Mouse (Mus musculus) heart, embryonic 15.5 days (tissue): ENCODE data around the gene Slc9c1. TPM values are rescaled to one million over a fixed set of nuclear protein-coding genes. Genes with fewer than 3 reads are reported as not detected.

Experiments
- ATAC-seq: fragments of 200-750 bp; cut with Nextera tagmentation; replicated peaks from 2 replicates; pipeline ENCODE4 v1.8.0; 2017; ENCODE audit warnings: low read depth, moderate TSS enrichment; ENCODE audit not compliant: insufficient number of reproducible peaks, insufficient read depth, low FRiP score
- H3K27ac ChIP-seq: fragments of 300-500 bp; sonication (generic); 2 replicates; pipeline ENCODE4 v1.5.1; 2015; ENCODE audit warnings: mild to moderate bottlenecking, inconsistent platforms
- H3K27me3 ChIP-seq: fragments of 300-500 bp; sonication (generic); 2 replicates; pipeline ENCODE4 v1.6.1; 2015; ENCODE audit warnings: inconsistent platforms
- H3K36me3 ChIP-seq: fragments of 300-500 bp; sonication (generic); 2 replicates; pipeline ENCODE4 v1.6.1; 2015; ENCODE audit warnings: mild to moderate bottlenecking, inconsistent platforms
- H3K4me1 ChIP-seq: fragments of 300-500 bp; sonication (generic); replicated peaks from 2 replicates; pipeline ENCODE4 v1.6.1; 2015; ENCODE audit warnings: inconsistent platforms
- H3K4me2 ChIP-seq: fragments of 300-500 bp; sonication (generic); 2 replicates; pipeline ENCODE4 v1.6.1; 2015; ENCODE audit warnings: inconsistent platforms, mild to moderate bottlenecking, moderate library complexity
- H3K4me3 ChIP-seq: fragments of 300-500 bp; sonication (generic); 2 replicates; pipeline ENCODE4 v1.5.1; 2015; ENCODE audit warnings: mild to moderate bottlenecking, inconsistent platforms
- H3K9ac ChIP-seq: fragments of 300-500 bp; sonication (generic); 2 replicates; pipeline ENCODE4 v1.6.1; 2015; ENCODE audit warnings: mild to moderate bottlenecking, inconsistent platforms
- H3K9me3 ChIP-seq: fragments of 300-500 bp; sonication (generic); replicated peaks from 2 replicates; pipeline ENCODE4 v1.6.1; 2016; ENCODE audit warnings: inconsistent platforms
- WGBS: fragments of 180-500 bp; shearing (Covaris S2); methylation state at CpG from one replicate; pipeline ENCODE4 v1.1.7; 2015; ENCODE audit warnings: mixed read lengths; 5-methylcytosine and 5-hydroxymethylcytosine counted together
- polyA plus RNA-seq: library from polyadenylated mRNA; unstranded; fragments of >200 nt; fragmentation: Nextera tagmentation; extraction: Ambion mirVana; gene quantifications from 2 replicates; pipeline ENCODE4 v1.2.1, GENCODE M21; 2015

Gene Slc9c1
- polyA plus RNA-seq, 1 experiment from 2014 or later = not detected

DNA sequence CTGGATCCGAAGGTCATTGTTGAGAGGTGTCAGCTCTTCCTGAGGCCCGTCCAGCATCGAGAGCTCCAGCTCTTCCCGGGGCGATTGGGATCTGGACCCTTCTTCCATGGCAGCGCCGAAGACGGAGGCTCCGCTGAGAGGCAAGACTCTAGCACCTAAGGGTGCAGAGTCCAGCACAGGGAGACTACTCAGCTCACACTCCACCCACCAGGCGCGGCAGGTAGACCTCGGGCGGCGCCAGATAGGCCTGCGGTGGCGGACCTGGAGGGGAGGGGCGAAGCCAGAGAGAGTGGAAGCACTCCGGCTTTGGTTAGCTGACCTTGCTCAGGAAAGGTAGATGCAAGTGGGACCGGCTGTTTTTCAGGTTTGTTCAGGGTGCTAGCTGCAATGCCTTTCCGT is 118.8 kb downstream of the Slc9c1 start, which contains the start of gene BC016579:
BC016579 (minus strand) TSS at position 135 of the 399 bp plus-strand sequence.
- Histone ChIP-seq H3K4me2 (peak within 1 kb of the TSS; percentile 87), H3K27ac (no peak within 1 kb of the TSS), H3K4me3 (peak within 1 kb of the TSS; percentile 46), H3K9ac (peak within 1 kb of the TSS; percentile 33; the same call in 1 of the 2 replicates), H3K27me3 (peaks cover 11% of the 10 kb centered on the region; the same call in 1 of the 2 replicates), H3K36me3 (no peaks in the 10 kb centered on the region), H3K9me3 (no peaks in the 10 kb centered on the region), H3K4me1 (peaks cover 11% of the 10 kb centered on the region)
- WGBS = 3% methylated on average over 20 of the region's 20 CpGs
- ATAC-seq = 0 out of 2 replicates have a peak, but pooled peaks have one; percentile 55

DNA sequence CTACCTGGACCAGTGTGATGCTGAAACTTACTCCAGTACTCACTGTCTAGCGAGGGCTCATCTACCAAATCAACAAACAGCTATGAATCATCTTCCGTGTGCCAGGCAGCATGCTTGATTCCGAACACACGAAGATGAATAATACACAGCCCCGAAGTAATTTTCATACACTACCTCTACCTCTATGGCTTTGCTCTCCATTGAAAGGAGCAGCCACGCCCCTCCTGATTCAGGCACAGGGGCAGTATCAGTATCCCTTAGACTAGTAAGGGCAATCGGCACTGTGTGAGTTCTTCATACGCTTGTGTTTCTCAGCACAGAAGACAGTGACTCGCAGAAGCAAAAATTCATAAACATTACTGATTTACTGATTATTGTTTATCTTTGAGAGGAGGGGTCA is 119.4 kb downstream of the Slc9c1 start:
- H3K27ac ChIP-seq = no peak overlapping the region
- peaks cover 11% of the 10 kb centered on the region for H3K4me1 ChIP-seq
- 72% methylated on average over 9 of the region's 9 CpGs for WGBS
- peak overlapping the region; percentile 87 for H3K4me2 ChIP-seq
- no peak overlapping the region for H3K4me3 ChIP-seq
- H3K9ac ChIP-seq = no peak overlapping the region
- ATAC-seq = no peak
- H3K9me3 ChIP-seq = no peaks in the 10 kb centered on the region
- H3K27me3 ChIP-seq = peaks cover 11% of the 10 kb centered on the region; the same call in 1 of the 2 replicates
- H3K36me3 ChIP-seq = no peaks in the 10 kb centered on the region

Other genes starting within 250 kb of the Slc9c1 start
- 28.7 and 33.1 TPM in 2 replicates for gene Cd200, start 126.3 kb upstream of the Slc9c1 start, polyA plus RNA-seq
- not detected in 2 replicates for gene Gm609, start 42.3 kb upstream of the Slc9c1 start, polyA plus RNA-seq
- not detected in 2 replicates for gene Gm17783, start 3.3 kb upstream of the Slc9c1 start, polyA plus RNA-seq
- gene Gcsam, start 75.1 kb downstream of the Slc9c1 start, polyA plus RNA-seq = 0.35 and 0.43 TPM in 2 replicates
- gene BC016579, start 118.8 kb downstream of the Slc9c1 start, polyA plus RNA-seq = 0.16 TPM in 1 of 2 replicates, not detected in the other
- gene Tmprss7, start 158.3 kb downstream of the Slc9c1 start, polyA plus RNA-seq = 0.06 TPM in 1 of 2 replicates, not detected in the other
- 1.8 and 8.2 TPM in 2 replicates for gene Tagln3, start 189.3 kb downstream of the Slc9c1 start, polyA plus RNA-seq
- 24.9 and 29.3 TPM in 2 replicates for gene Abhd10, start 207.6 kb downstream of the Slc9c1 start, polyA plus RNA-seq